Mouse (Mus musculus) liver, embryonic 14.5 days (tissue): ENCODE results near the gene Rgs7bp. TPM values are rescaled to one million over a fixed set of nuclear protein-coding genes. Genes with fewer than 3 reads are reported as not detected.

Experiments used
- ATAC-seq: fragments of 200-750 bp; cut with Nextera tagmentation; 2 replicates; pipeline ENCODE4 v1.8.0; 2017; ENCODE audit warnings: moderate number of reproducible peaks, mild to moderate bottlenecking, moderate library complexity; ENCODE audit not compliant: insufficient read depth
- DNase-seq, 3 experiments: peaks; one replicate each; pipeline ENCODE4 v3.0.0-alpha.2; 2012 to 2013; ENCODE audit warnings: low read depth in 3 of 3, low spot score in 3 of 3
- H3K27ac ChIP-seq: fragments of 300-500 bp; sonication (generic); 2 replicates; pipeline ENCODE4 v1.5.1; 2014; ENCODE audit warnings: moderate library complexity, mild to moderate bottlenecking, control low read depth, inconsistent platforms
- H3K27me3 ChIP-seq: fragments of 300-500 bp; sonication (generic); 2 replicates; pipeline ENCODE4 v1.6.1; 2014; ENCODE audit warnings: mild to moderate bottlenecking, low read length, moderate library complexity; ENCODE audit not compliant: control insufficient read depth, insufficient read depth
- H3K36me3 ChIP-seq: fragments of 300-500 bp; sonication (generic); replicated peaks from 2 replicates; pipeline ENCODE4 v1.6.1; 2014; ENCODE audit warnings: low read depth; ENCODE audit not compliant: control insufficient read depth, insufficient read depth
- H3K4me1 ChIP-seq, 2 experiments: fragments of 200-500 bp in 1 of 2; fragments of 300-500 bp in 1 of 2; sonication (generic) in 1 of 2; replicated peaks; 2 replicates each; pipeline ENCODE4 v1.6.1; 2012 to 2014; ENCODE audit warnings: antibody characterized with exemption in 1 of 2, inconsistent platforms in 1 of 2, low read length in 1 of 2; ENCODE audit not compliant: control insufficient read depth in 2 of 2, insufficient read depth in 2 of 2
- H3K4me2 ChIP-seq: fragments of 300-500 bp; sonication (generic); 2 replicates; pipeline ENCODE4 v1.6.1; 2014; ENCODE audit warnings: low read depth, mild to moderate bottlenecking, control low read depth, moderate library complexity
- H3K4me3 ChIP-seq, 2 experiments: fragments of 200-500 bp in 1 of 2; fragments of 300-500 bp in 1 of 2; sonication (generic) in 1 of 2; 2 replicates each; pipeline ENCODE4 v1.5.1; 2012 to 2014; ENCODE audit warnings: low read depth in 2 of 2, low read length in 2 of 2, mild to moderate bottlenecking in 2 of 2, control low read depth in 1 of 2, inconsistent platforms in 1 of 2, moderate library complexity in 1 of 2; ENCODE audit not compliant: insufficient read depth in 1 of 2
- H3K9ac ChIP-seq: fragments of 300-500 bp; sonication (generic); replicated peaks from 2 replicates; pipeline ENCODE4 v1.6.1; 2014; ENCODE audit warnings: mild to moderate bottlenecking, control low read depth, moderate library complexity
- H3K9me3 ChIP-seq: fragments of 300-500 bp; sonication (generic); 2 replicates; pipeline ENCODE4 v1.6.1; 2016; ENCODE audit warnings: low read length, mixed read lengths; ENCODE audit not compliant: control insufficient read depth
- CTCF ChIP-seq: IDR thresholded peaks from 2 replicates; pipeline ENCODE4 v1.5.1; 2016; ENCODE audit warnings: antibody characterized with exemption, low read depth, control low read depth
- EP300 ChIP-seq: IDR thresholded peaks from 2 replicates; pipeline ENCODE4 v1.6.1; 2016; ENCODE audit warnings: antibody characterized with exemption, low read depth
- WGBS: fragments of 180-500 bp; shearing (Covaris S2); extraction: QIAGEN DNeasy Blood & Tissue Kit; methylation state at CpG from one replicate; pipeline ENCODE4 v1.1.7; 2014; ENCODE audit not compliant: insufficient replicate concordance; 5-methylcytosine and 5-hydroxymethylcytosine counted together
- polyA plus RNA-seq, 2 experiments: library from polyadenylated mRNA; depleted of rRNA in 1 of 2; stranded (reverse) in 1 of 2; unstranded in 1 of 2; fragments of >200 nt; fragmentation: Nextera tagmentation in 1 of 2; extraction: Ambion mirVana in 1 of 2; gene quantifications; 2 replicates each; pipeline versions ENCODE4 v1.2.1 to v1.2.3; 2012 to 2014

Gene Rgs7bp
- polyA plus RNA-seq, 2 experiments = 0.20 to 0.23 TPM

GRCm38 (mm10) chr13:105015710-105016404, 38.9 kb downstream of the Rgs7bp start:
- no peak overlapping the region for H3K4me3 ChIP-seq
- TF ChIP-seq EP300 = no peak
- TF ChIP-seq CTCF = no peak
- no peaks in the 10 kb centered on the region for H3K4me1 ChIP-seq
- ATAC-seq (no peak), DNase-seq (no peak)
- 70% methylated on average over 8 of the region's 8 CpGs for WGBS
- no peaks in the 10 kb centered on the region for H3K36me3 ChIP-seq
- H3K9ac ChIP-seq = no peak overlapping the region
- H3K27me3 ChIP-seq = no peaks in the 10 kb centered on the region
- H3K9me3 ChIP-seq = no peaks in the 10 kb centered on the region
- no peak overlapping the region for H3K4me2 ChIP-seq
- no peak overlapping the region for H3K27ac ChIP-seq

DNA sequence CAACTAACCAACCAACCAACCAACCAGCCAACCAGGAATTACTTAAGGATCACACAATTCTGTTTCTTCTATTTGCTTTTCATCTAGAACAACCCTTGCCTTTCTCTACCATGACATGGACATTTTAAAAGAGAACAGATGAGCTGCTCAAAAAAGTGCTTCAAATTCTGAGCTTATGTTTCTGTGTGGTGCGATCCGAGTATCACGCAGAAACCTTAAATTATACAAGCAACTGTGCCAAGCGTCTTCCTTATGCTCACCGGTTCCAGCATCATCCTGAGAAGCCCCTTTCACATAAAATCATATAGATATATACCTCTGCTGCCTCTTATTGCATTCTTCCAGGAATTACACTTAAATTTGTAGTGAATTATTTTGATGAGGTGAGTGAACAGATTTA, 43.4 kb downstream of the Rgs7bp start:
- Histone ChIP-seq H3K27me3 (no peaks in the 10 kb centered on the region), H3K27ac (no peak overlapping the region), H3K4me1 (no peaks in the 10 kb centered on the region), H3K4me3 (no peak overlapping the region), H3K9ac (no peak overlapping the region), H3K9me3 (no peaks in the 10 kb centered on the region), H3K36me3 (no peaks in the 10 kb centered on the region), H3K4me2 (no peak overlapping the region)
- TF ChIP-seq EP300 (no peak), CTCF (no peak)
- DNase-seq (no peak), ATAC-seq (no peak)
- 79% methylated on average over 5 of the region's 5 CpGs for WGBS

DNA sequence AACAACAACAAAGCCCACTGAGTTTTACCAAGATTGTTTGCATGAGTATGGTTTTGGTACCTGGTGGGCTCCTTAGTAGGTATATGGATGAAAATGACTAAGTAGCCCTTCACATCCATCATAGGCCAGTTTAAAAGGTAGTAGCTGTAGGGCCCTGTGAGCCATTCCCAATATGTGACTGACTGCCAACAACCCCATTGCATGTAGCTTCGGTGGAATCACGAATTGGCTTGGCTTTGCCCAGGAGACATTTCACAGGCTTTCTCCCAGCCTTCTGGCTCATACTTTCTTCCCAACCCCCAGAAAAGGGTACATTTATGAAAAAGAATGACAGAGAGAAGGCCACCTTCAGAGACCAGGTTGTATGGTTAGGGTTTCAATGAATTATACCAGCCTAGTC, 45.8 kb downstream of the Rgs7bp start:
- no peak overlapping the region for H3K4me3 ChIP-seq
- H3K4me1 ChIP-seq = no peaks in the 10 kb centered on the region
- H3K36me3 ChIP-seq = no peaks in the 10 kb centered on the region
- WGBS = 67% methylated on average over 2 of the region's 2 CpGs
- no peak for TF ChIP-seq EP300
- TF ChIP-seq CTCF = no peak
- no peak overlapping the region for H3K27ac ChIP-seq
- H3K27me3 ChIP-seq = no peaks in the 10 kb centered on the region
- H3K9ac ChIP-seq = no peak overlapping the region
- ATAC-seq = no peak
- DNase-seq = no peak
- no peaks in the 10 kb centered on the region for H3K9me3 ChIP-seq
- no peak overlapping the region for H3K4me2 ChIP-seq

GRCm38 (mm10) chr13:105002831-105003157, 51.9 kb downstream of the Rgs7bp start:
- Histone ChIP-seq H3K4me1 (no peaks in the 10 kb centered on the region), H3K36me3 (no peaks in the 10 kb centered on the region), H3K4me3 (no peak overlapping the region), H3K9ac (no peak overlapping the region), H3K27me3 (no peaks in the 10 kb centered on the region), H3K9me3 (no peaks in the 10 kb centered on the region), H3K4me2 (no peak overlapping the region), H3K27ac (no peak overlapping the region)
- TF ChIP-seq CTCF (no peak), EP300 (no peak)
- DNase-seq (no peak), ATAC-seq (no peak)
- WGBS = 47% methylated on average over 2 of the region's 2 CpGs

DNA sequence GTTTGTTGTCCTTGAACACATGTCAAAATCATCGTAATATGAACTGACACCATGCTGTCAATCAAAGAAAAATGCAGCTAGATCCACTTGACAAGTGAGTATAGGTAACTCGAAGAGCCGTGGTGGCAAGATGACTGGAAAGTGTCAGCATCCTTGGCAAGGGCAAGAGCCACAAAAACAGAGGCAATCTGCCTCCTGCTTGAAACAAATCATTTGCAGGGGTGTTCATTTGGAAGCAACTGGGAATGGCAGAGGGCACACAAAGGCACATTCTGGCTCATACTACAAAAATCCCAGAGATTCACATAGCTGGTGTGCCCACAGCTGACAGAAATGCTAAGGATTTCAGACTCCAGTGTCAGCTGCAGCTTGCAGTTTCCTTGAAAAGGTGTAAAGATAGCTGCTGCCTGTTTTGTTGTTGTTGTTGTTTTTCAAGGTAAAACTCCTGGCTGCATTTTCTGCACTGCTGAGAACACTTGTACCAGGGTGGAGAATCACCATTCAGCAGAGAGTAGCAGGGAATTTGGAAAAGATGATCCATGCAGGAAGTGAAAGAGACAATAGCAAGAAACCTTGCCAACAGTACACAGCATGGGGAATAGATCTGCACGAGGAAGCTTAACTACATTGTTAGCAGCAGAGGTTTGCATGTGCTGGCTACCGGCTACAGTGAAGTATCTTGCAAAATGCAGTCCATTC, 52.4 kb downstream of the Rgs7bp start:
- Histone ChIP-seq H3K4me1 (no peaks in the 10 kb centered on the region), H3K36me3 (no peaks in the 10 kb centered on the region), H3K4me2 (no peak overlapping the region), H3K4me3 (no peak overlapping the region), H3K27ac (no peak overlapping the region), H3K9me3 (no peaks in the 10 kb centered on the region), H3K27me3 (no peaks in the 10 kb centered on the region), H3K9ac (no peak overlapping the region)
- 59% methylated on average over 5 of the region's 5 CpGs for WGBS
- no peak for DNase-seq
- TF ChIP-seq EP300 (no peak), CTCF (no peak)
- ATAC-seq = no peak
